Mouse (Mus musculus) spleen, postnatal 14 days (tissue): ENCODE measurements at regions not wholly inside any gene's neighbourhood (a gene's known extent, or its start where the extent isn't known, plus 50 kb on each side); places are given as distances from the start of the nearest gene placed in this dataset.
"Not testable (repeated sequence)": the region's sequence is repeated elsewhere in the genome, so short reads cannot be mapped to it uniquely, and the experiment has no call there.

Experiments used
- DNase-seq, 2 experiments: peaks; one replicate each; pipeline ENCODE4 v3.0.0; 2021 to 2022; ENCODE audit warnings: low spot score in 2 of 2

- DNase-seq = no peak
These were observed 502.5 kb downstream of the Hdgfl1 start for GRCm38 (mm10) chr13:26267501-26267900.

- no peak for DNase-seq
These were observed 534.0 kb downstream of the Hdgfl1 start for GRCm38 (mm10) chr13:26235941-26236340.

GRCm38 (mm10) chr13:26234703-26235102, 535.3 kb downstream of the Hdgfl1 start:
- DNase-seq = no peak

GRCm38 (mm10) chr13:26217299-26217698, 552.7 kb downstream of the Hdgfl1 start:
- no peak for DNase-seq

GRCm38 (mm10) chr13:26216579-26216978, 553.4 kb downstream of the Hdgfl1 start:
- no peak for DNase-seq

GRCm38 (mm10) chr13:26205532-26206105, 564.3 kb downstream of the Hdgfl1 start:
- no peak for DNase-seq

GRCm38 (mm10) chr13:26194646-26195045, 575.3 kb downstream of the Hdgfl1 start:
- DNase-seq = no peak

GRCm38 (mm10) chr13:26183879-26184278, 586.1 kb downstream of the Hdgfl1 start:
- no peak for DNase-seq

GRCm38 (mm10) chr13:26171891-26172482, 598.0 kb downstream of the Hdgfl1 start:
- no peak for DNase-seq

GRCm38 (mm10) chr13:26169641-26170040, 600.3 kb downstream of the Hdgfl1 start:
- no peak for DNase-seq

GRCm38 (mm10) chr13:26158703-26159102, 611.3 kb downstream of the Hdgfl1 start:
- no peak for DNase-seq

GRCm38 (mm10) chr13:26154701-26155471, 615.1 kb downstream of the Hdgfl1 start:
- no peak for DNase-seq

GRCm38 (mm10) chr13:26154251-26154650, 615.7 kb downstream of the Hdgfl1 start:
- no peak for DNase-seq

- DNase-seq = no peak
These were observed 616.9 kb downstream of the Hdgfl1 start for GRCm38 (mm10) chr13:26153093-26153492.

- DNase-seq = no peak
These were observed 619.5 kb downstream of the Hdgfl1 start for GRCm38 (mm10) chr13:26150426-26150825.

- no peak for DNase-seq
These were observed 627.2 kb downstream of the Hdgfl1 start for GRCm38 (mm10) chr13:26142811-26143210.

- no peak for DNase-seq
These were observed 650.6 kb downstream of the Hdgfl1 start for GRCm38 (mm10) chr13:26119363-26119762.

- DNase-seq = no peak
These were observed 655.8 kb downstream of the Hdgfl1 start for GRCm38 (mm10) chr13:26114136-26114535.

GRCm38 (mm10) chr13:26113723-26114122, 656.2 kb downstream of the Hdgfl1 start:
- DNase-seq = not testable (repeated sequence)

- DNase-seq = no peak
These were observed 657.4 kb downstream of the Hdgfl1 start for GRCm38 (mm10) chr13:26112579-26112978.

- DNase-seq = no peak
These were observed 661.0 kb downstream of the Hdgfl1 start for GRCm38 (mm10) chr13:26109013-26109412.

GRCm38 (mm10) chr13:26088727-26089126, 681.2 kb downstream of the Hdgfl1 start:
- no peak for DNase-seq

- no peak for DNase-seq
These were observed 689.2 kb downstream of the Hdgfl1 start for GRCm38 (mm10) chr13:26080814-26081213.
